Mouse (Mus musculus): Measurements from ENCODE around the gene Vmac. TPM values are rescaled to one million over a fixed set of nuclear protein-coding genes. Genes with fewer than 3 reads are reported as not detected.

The Vmac gene
- polyA plus RNA-seq, 1 experiment from 2014 or later, result 23.6 TPM

DNA sequence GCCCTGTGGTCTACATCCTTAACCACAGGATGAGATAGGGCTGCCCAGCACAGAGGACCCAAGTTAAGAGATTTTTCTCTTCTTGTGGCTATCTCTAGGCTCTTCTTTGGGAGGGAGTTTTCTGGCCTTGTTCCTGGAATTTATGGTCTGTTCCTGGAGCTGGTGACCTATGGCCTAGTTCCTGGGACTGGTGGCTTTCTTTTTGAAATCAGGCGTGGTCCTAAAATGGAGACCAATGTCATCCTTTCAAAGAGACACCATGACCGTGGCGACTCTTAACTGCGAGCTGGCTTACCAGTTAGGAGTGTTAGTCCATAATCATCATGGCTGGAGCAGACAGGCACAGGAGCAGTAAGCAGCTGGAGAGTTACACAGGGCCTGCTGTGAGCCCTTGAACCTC lies 51.4 kb downstream of the Vmac start:
- Histone ChIP-seq H3K36me3 (ENCODE audit: control insufficient read depth, insufficient read depth, low read length) (no peaks in the 10 kb centered on the region), H3K9me3 (ENCODE audit: control insufficient read depth, low read length) (no peaks in the 10 kb centered on the region), H3K4me1 (ENCODE audit: control insufficient read depth, insufficient read depth, low read length) (peaks cover 12% of the 10 kb centered on the region; the same call in 1 of the 2 replicates), H3K4me2 (replicated peaks; ENCODE audit: low read depth, low read length) (no peak overlapping the region), H3K4me3 (ENCODE audit: low read length) (no peak overlapping the region), H3K27me3 (ENCODE audit: control insufficient read depth, insufficient read depth, low read length) (no peaks in the 10 kb centered on the region), H3K27ac (ENCODE audit: low read depth, low read length) (no peak overlapping the region), H3K9ac (ENCODE audit: low read depth, low read length) (no peak overlapping the region)
- ATAC-seq (ENCODE audit: low FRiP score, low TSS enrichment), result no peak
- WGBS, result 87% methylated on average over 4 of the region's 4 CpGs

DNA sequence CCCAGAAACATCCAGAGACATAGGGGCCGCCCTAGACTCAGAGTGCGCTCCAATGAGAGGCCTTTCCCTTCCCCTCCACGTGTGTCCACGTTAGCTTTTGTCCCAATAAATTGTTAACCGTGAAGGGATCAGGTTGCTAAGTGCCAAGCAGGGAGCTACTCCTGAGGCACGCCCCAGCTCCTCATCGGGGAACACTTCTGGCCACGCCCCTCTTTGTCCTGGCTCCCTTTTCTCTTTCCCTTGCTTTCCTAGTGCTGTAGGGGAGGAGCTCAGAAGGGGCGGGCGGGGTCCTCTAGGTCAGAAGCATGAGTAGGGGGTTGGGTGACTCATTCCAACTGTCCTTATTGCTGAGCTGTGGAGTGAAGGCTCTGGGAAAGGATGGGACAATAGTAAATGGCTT lies 53.5 kb downstream of the Vmac start:
- Histone ChIP-seq H3K9ac (ENCODE audit: low read depth, low read length) (peak overlapping the region; percentile 47; the same call in 1 of the 2 replicates), H3K4me1 (ENCODE audit: control insufficient read depth, insufficient read depth, low read length) (peaks cover 12% of the 10 kb centered on the region; the same call in 1 of the 2 replicates), H3K36me3 (ENCODE audit: control insufficient read depth, insufficient read depth, low read length) (no peaks in the 10 kb centered on the region), H3K27me3 (ENCODE audit: control insufficient read depth, insufficient read depth, low read length) (no peaks in the 10 kb centered on the region), H3K9me3 (ENCODE audit: control insufficient read depth, low read length) (no peaks in the 10 kb centered on the region), H3K27ac (ENCODE audit: low read depth, low read length) (no peak overlapping the region), H3K4me3 (ENCODE audit: low read length) (peak overlapping the region; percentile 18), H3K4me2 (replicated peaks; ENCODE audit: low read depth, low read length) (peak overlapping the region; percentile 39)
- peak; percentile 80 for ATAC-seq (ENCODE audit: low FRiP score, low TSS enrichment)
- WGBS, result 3% methylated on average over 10 of the region's 10 CpGs

Other genes with a start within 250 kb of the Vmac start
- 115 and 122 TPM in 2 replicates for gene Ptprs, start 241.5 kb downstream of the Vmac start, polyA plus RNA-seq (2014; fragmentation: Nextera tagmentation; extraction: Ambion mirVana)
- gene Znrf4, start 205.6 kb downstream of the Vmac start, polyA plus RNA-seq (2014; fragmentation: Nextera tagmentation; extraction: Ambion mirVana), result not detected in 2 replicates
- gene Gm20219, start 163.6 kb downstream of the Vmac start, polyA plus RNA-seq (2014; fragmentation: Nextera tagmentation; extraction: Ambion mirVana), result 1.6 and 1.8 TPM in 2 replicates
- 53.0 and 72.3 TPM in 2 replicates for gene Safb2, start 133.4 kb downstream of the Vmac start, polyA plus RNA-seq (2014; fragmentation: Nextera tagmentation; extraction: Ambion mirVana)
- gene Safb, start 133.2 kb downstream of the Vmac start, polyA plus RNA-seq (2014; fragmentation: Nextera tagmentation; extraction: Ambion mirVana), result 81.2 and 102 TPM in 2 replicates
- gene 2410015M20Rik, start 108.3 kb downstream of the Vmac start, polyA plus RNA-seq (2014; fragmentation: Nextera tagmentation; extraction: Ambion mirVana), result 234 and 245 TPM in 2 replicates
- 2,148 and 2,776 TPM in 2 replicates for gene Rpl36, start 104.6 kb downstream of the Vmac start, polyA plus RNA-seq (2014; fragmentation: Nextera tagmentation; extraction: Ambion mirVana)
- 45.9 and 63.2 TPM in 2 replicates for gene Lonp1, start 91.1 kb downstream of the Vmac start, polyA plus RNA-seq (2014; fragmentation: Nextera tagmentation; extraction: Ambion mirVana)
- gene Catsperd, start 89.9 kb downstream of the Vmac start, polyA plus RNA-seq (2014; fragmentation: Nextera tagmentation; extraction: Ambion mirVana), result 1.2 and 1.3 TPM in 2 replicates
- 80.7 and 107 TPM in 2 replicates for gene Ranbp3, start 44.7 kb downstream of the Vmac start, polyA plus RNA-seq (2014; fragmentation: Nextera tagmentation; extraction: Ambion mirVana)
- 447 and 572 TPM in 2 replicates for gene Ndufa11, start 255 bp downstream of the Vmac start, polyA plus RNA-seq (2014; fragmentation: Nextera tagmentation; extraction: Ambion mirVana)
- 9.5 and 12.9 TPM in 2 replicates for gene Nrtn, start 39.5 kb upstream of the Vmac start, polyA plus RNA-seq (2014; fragmentation: Nextera tagmentation; extraction: Ambion mirVana)
- 37.8 and 48.0 TPM in 2 replicates for gene Dus3l, start 46.7 kb upstream of the Vmac start, polyA plus RNA-seq (2014; fragmentation: Nextera tagmentation; extraction: Ambion mirVana)
- 1.7 and 2.3 TPM in 2 replicates for gene Prr22, start 52.2 kb upstream of the Vmac start, polyA plus RNA-seq (2014; fragmentation: Nextera tagmentation; extraction: Ambion mirVana)
- gene Rfx2, start 113.0 kb upstream of the Vmac start, polyA plus RNA-seq (2014; fragmentation: Nextera tagmentation; extraction: Ambion mirVana), result 2.3 and 3.9 TPM in 2 replicates
- gene Acsbg2, start 156.4 kb upstream of the Vmac start, polyA plus RNA-seq (2014; fragmentation: Nextera tagmentation; extraction: Ambion mirVana), result not detected in 2 replicates
- gene 1700061G19Rik, start 157.5 kb upstream of the Vmac start, polyA plus RNA-seq (2014; fragmentation: Nextera tagmentation; extraction: Ambion mirVana), result 0.15 and 0.30 TPM in 2 replicates
- gene Mllt1, start 217.4 kb upstream of the Vmac start, polyA plus RNA-seq (2014; fragmentation: Nextera tagmentation; extraction: Ambion mirVana), result 35.5 and 35.8 TPM in 2 replicates